Mouse (Mus musculus) C2C12 (cell line): Measurements from ENCODE around the gene Ctsw.

Experiments
- CTCF ChIP-seq: IDR thresholded peaks from one replicate; pipeline ENCODE4 v1.5.1; 2011; ENCODE audit not compliant: control insufficient read depth, insufficient read depth, insufficient read length
- MAX ChIP-seq: IDR thresholded peaks from one replicate; pipeline ENCODE4 v1.6.1; 2011; ENCODE audit warnings: mild to moderate bottlenecking, control low read depth
- USF1 ChIP-seq: IDR thresholded peaks from one replicate; pipeline ENCODE4 v1.6.1; 2011; ENCODE audit warnings: low read depth, mild to moderate bottlenecking, control low read depth, moderate library complexity

GRCm38 (mm10) chr19:5422895-5423443 lies 45.3 kb downstream of the Ctsw start:
- TF ChIP-seq CTCF: no peak
- no peak for TF ChIP-seq MAX
- TF ChIP-seq USF1: no peak
